10 mouse cellular contexts compared by ENCODE assay signal in the genomic region with DNA sequence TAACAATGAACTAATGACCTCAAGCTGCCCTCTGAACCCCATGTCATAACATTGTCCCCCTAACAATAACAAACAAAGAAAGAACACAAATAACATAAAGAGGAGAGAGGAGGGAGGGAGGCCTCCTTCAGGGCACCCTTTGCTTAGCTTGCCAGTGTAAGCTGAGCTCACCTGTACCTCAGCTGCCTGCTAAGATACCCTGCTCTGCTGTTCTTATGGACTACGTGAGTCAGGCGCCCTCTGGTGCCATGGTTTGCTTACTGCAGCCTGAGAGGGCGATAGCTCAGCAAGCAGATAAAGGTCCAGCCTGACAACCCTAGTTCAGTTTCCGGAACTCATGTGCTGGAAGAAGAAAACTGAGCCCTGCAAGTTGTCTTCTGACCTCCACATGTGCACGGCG.
DNase-seq lines count a peak whose midpoint lies in the region; ATAC-seq lines count a peak whose summit lies in the region.
"Had no signal": no experiment of that assay in that cellular context is flagged by ENCODE, and none has a peak within 500 bp of the region (broad histone marks: within the 10 kb centered on the region; RNA-seq: fewer than 3 reads in every experiment).

No protein-coding gene starts in this region.

- H3K27me3 ChIP-seq in limb, embryonic 11.5 days (ENCODE audit: control insufficient read depth, insufficient read depth, low read length) = no peaks in the 10 kb centered on the region
- H3K27me3 ChIP-seq: liver, embryonic 15.5 days had no signal

- H3K9me3 ChIP-seq in limb, embryonic 11.5 days (ENCODE audit: control insufficient read depth, low read length) = no peaks in the 10 kb centered on the region
- H3K9me3 ChIP-seq: liver, embryonic 15.5 days had no signal

- no peak overlapping the region for H3K27ac ChIP-seq in limb, embryonic 11.5 days (replicated peaks; ENCODE audit: low read depth, low read length)
- H3K27ac ChIP-seq: liver, embryonic 15.5 days had no signal

- H3K9ac ChIP-seq in limb, embryonic 11.5 days (ENCODE audit: low read length) = no peak overlapping the region
- H3K9ac ChIP-seq: liver, embryonic 15.5 days had no signal

- no peaks in the 10 kb centered on the region for H3K36me3 ChIP-seq in limb, embryonic 11.5 days (ENCODE audit: control insufficient read depth, insufficient read depth, low read length)
- H3K36me3 ChIP-seq: G1E; liver, embryonic 15.5 days had no signal

- WGBS in limb, embryonic 11.5 days = 68% methylated on average over 6 of the region's 6 CpGs

- ATAC-seq in limb, embryonic 11.5 days (ENCODE audit: insufficient number of reproducible peaks, low FRiP score, low TSS enrichment, low read depth) = no peak

- no peak overlapping the region for H3K4me3 ChIP-seq in limb, embryonic 11.5 days (ENCODE audit: low read depth, low read length)
- H3K4me3 ChIP-seq: liver, embryonic 15.5 days had no signal

- peak; percentile 34 for DNase-seq in adrenal gland, postnatal 25 days
- no peak for DNase-seq in adrenal gland, adult 2 months
- DNase-seq in layer of hippocampus, postnatal 10 days (ENCODE audit: low spot score in 2 of 2) = peak; percentile 56 to 69
- DNase-seq in layer of hippocampus, postnatal 36 days = no peak
- DNase-seq in T-cell, adult 2 months (ENCODE audit: low spot score) = peak; percentile 36
- DNase-seq in limb, embryonic 11.5 days (ENCODE audit: low spot score) = peak; percentile 54
- DNase-seq in thymus, postnatal 0 days (ENCODE audit: low spot score) = peak; percentile 74
- DNase-seq in urinary bladder, postnatal 25 days (ENCODE audit: low spot score) = no peak

- no peaks in the 10 kb centered on the region; the same call in 1 of the 2 replicates for H3K4me1 ChIP-seq in limb, embryonic 11.5 days (ENCODE audit: control insufficient read depth, insufficient read depth, low read length)

- H3K4me2 ChIP-seq in limb, embryonic 11.5 days (ENCODE audit: low read depth, severe bottlenecking) = no peak overlapping the region
- H3K4me2 ChIP-seq: liver, embryonic 15.5 days had no signal

Comparison
In these comparisons a context has a peak if more than half of its experiments do, and no peak if none do; other contexts are left out.
1. DNase-seq: peak in adrenal gland, postnatal 25 days (single experiment), layer of hippocampus, postnatal 10 days (2 of 2), T-cell, adult 2 months (single experiment), limb, embryonic 11.5 days (single experiment) and thymus, postnatal 0 days (single experiment); none in adrenal gland, adult 2 months (single experiment), layer of hippocampus, postnatal 36 days (0 of 2) and urinary bladder, postnatal 25 days (single experiment).